Mouse (Mus musculus): ENCODE data around the gene Tmem230.

DNA sequence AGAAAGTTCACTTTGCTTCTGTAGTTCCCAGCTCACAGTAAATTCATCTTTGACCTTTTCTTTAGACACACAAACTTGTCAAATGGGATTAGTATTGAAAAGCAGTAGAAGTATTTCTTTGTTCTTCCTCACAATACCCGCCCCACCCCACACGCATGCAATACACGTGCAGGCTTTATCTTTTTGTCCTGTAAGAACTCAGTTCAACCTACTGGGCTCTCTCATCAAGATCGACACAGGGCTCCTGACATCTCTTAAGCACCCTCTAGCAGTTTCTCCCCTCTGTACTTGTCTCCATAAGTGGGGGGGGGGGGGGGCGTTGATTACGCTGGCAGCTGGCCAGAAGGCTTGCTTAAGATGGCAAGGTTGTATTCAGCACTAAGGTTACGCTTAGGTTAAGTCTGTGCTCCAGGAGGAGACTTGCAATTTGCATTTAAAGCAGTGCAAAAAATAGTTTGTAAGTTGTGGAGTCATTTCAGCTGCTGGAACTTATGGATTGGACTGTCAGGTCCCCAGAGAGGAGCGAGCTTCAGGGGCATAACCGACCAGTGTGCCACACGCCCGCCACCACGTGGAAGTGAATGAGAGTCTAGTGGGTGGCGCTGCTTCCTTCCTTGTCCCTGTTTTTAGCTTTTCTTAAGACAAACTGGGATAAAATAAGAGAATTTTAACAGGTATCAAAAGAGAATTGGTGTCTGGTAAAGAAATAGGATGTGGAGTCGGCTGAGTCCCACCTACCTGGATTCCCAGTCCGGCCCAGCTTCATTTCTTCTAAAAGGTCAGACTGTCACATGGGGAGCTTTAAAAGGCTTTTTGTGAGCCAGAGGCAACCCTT lies 35.8 kb upstream of the Tmem230 start:
- TF ChIP-seq CTCF (conservative IDR thresholded peaks at IDR 0.05; ENCODE audit: insufficient read depth, insufficient read length, low read depth, low read length) (no peak), POLR2A (IDR thresholded peaks at IDR 0.05; ENCODE audit: low read depth, low read length) (no peak)

Measured in kidney, adult 2 months (tissue).